Mouse (Mus musculus): ENCODE data around the gene Ms4a6d.
"Not testable (repeated sequence)": the region's sequence is repeated elsewhere in the genome, so short reads cannot be mapped to it uniquely, and the experiment has no call there.

The Ms4a6d gene

DNA sequence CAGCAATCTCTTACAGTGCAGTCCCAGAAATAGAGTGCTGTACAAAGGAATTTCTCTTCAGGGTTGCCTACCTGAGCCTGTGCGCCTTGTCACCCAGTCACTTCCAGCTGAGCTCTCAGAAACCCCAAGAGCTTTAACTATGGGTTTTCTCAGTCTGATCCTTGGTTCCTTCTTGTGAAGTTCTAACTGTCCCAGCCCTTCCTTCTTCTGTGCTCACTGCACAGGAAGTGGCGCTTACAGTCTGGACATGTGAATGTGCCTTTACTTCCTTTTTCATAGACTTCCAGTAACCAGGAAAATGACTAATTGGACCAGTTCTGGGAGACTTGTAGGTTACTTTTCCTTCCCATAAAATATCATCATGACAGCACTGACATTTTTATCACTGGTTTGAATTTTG, at the start of gene Ms4a6d:
Gene Ms4a6d (minus strand): TSS at position 247 of the 400 bp plus-strand sequence.
- no peak for DNase-seq (ENCODE audit: low spot score)

DNA sequence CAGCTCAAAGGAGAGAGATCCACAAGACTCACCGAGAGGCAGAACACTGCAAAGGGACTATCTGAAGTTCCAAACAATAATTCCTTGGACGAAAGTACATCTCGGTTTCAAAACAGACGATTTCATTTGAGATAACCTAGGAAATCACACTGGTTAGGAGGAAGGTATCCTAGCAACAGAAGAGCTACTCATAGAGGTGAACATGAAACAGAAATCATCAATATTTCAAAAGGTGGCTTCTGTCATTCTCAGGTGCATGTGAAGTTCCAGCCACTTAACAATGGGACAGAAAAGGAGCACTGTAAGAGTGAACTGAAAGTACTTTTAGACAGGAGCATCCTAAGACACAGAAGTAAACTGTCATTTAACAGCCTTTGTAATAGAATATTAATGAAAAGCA, 44.9 kb upstream of the Ms4a6d start:
- DNase-seq (ENCODE audit: low spot score) = no peak

- DNase-seq (ENCODE audit: low spot score) = no peak
Measured at GRCm38 (mm10) chr19:11646166-11646565, 41.5 kb upstream of the Ms4a6d start.

DNA sequence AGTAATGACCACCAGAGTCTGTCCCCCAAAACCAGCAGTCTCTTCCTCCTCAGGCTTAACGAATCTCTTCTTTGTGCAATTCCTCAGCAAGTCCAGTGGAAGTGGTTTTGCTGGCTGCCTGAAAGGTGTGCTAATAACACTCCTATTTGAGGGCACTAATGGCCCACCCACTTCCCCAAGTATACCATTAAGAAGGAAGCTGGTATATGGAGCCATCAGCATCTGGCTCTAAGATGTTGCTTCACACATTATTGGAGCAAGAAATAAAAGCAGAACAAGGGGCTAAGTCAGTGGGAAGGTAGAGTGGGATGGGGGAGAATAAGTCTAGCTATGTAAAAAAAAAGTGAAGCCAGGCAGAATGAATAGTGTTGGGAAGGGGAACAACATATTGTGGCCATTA, 36.1 kb upstream of the Ms4a6d start, which contains the start of gene Ms4a3:
Gene Ms4a3 (minus strand): TSS at position 120 of the 400 bp plus-strand sequence.
- DNase-seq (ENCODE audit: low spot score) = no peak

DNA sequence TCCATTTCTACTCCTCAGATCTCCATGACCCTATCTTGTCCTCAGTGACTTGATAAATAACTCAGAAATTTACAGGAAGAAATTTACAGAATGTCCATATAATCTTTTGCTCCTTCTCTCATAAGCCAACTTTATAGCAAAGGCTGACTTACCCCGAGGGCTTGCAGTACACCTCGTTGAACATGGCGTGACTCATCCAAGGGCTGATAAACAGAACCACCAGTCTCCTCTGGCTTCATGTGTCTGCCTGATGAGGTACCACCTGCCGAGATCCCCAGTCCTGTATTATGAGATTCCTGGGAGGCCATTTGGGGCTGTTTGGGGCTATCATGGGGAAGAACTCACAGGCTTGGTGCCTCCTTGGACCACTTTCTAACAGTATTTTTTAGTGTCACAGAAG, 34.4 kb upstream of the Ms4a6d start:
- no peak for DNase-seq (ENCODE audit: low spot score)

GRCm38 (mm10) chr19:11635572-11635971, 30.9 kb upstream of the Ms4a6d start:
- no peak for DNase-seq (ENCODE audit: low spot score)

GRCm38 (mm10) chr19:11634330-11634729, 29.7 kb upstream of the Ms4a6d start:
- DNase-seq (ENCODE audit: low spot score) = no peak

- no peak for DNase-seq (ENCODE audit: low spot score)
Measured at GRCm38 (mm10) chr19:11633732-11634131, 29.1 kb upstream of the Ms4a6d start.

DNA sequence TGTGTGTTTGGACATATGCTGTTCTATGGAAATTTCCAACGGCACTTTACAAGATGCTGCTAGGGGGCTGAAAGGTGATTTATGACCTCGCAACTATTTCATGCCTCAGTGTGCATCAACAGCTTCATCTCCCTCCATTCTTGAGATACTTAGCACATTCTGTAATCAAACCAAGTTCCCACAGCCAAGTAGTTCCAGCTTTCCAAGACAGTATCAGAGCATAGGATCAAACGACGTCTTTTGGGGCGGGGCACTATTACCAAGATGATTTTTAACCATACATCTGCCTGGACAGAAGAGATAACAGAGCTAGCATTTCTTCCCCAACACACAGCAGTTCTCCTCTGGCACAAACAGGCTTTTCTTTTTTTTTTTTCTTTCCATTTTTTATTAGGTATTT, 20.6 kb upstream of the Ms4a6d start:
- DNase-seq (ENCODE audit: low spot score) = no peak

DNA sequence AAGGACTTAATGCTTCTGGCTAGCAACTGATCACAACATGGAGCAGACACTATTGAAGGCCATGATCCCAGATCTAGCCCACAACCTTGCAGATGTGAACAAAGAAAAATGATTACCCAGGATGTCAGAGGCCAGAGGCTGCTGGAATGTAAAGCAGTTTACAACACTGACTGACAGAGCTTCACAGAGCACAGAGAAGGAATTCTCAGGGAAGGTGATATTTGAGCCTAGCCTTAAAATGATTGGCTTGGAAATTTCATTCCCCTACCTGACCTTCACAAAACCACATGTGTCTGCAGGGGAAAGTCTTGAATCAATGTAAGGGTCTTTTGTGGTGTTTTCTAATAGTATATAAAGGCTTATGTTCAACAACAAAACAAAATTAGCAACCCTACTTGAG, 20.2 kb upstream of the Ms4a6d start:
- DNase-seq (ENCODE audit: low spot score) = no peak

- no peak for DNase-seq (ENCODE audit: low spot score)
Measured at GRCm38 (mm10) chr19:11623551-11623950, 18.9 kb upstream of the Ms4a6d start, which contains the start of gene Ms4a2. Ms4a2 (minus strand) TSS chr19:11623719.

- DNase-seq (ENCODE audit: low spot score) = no peak
Measured at GRCm38 (mm10) chr19:11617983-11618382, 13.3 kb upstream of the Ms4a6d start.

GRCm38 (mm10) chr19:11614805-11615204, 10.2 kb upstream of the Ms4a6d start:
- DNase-seq (ENCODE audit: low spot score) = no peak

- DNase-seq (ENCODE audit: low spot score) = no peak
Measured at GRCm38 (mm10) chr19:11613776-11614443, 9.3 kb upstream of the Ms4a6d start.

- no peak for DNase-seq (ENCODE audit: low spot score)
Measured at GRCm38 (mm10) chr19:11613084-11613483, 8.4 kb upstream of the Ms4a6d start.

- DNase-seq (ENCODE audit: low spot score) = no peak
Measured at GRCm38 (mm10) chr19:11612293-11612692, 7.6 kb upstream of the Ms4a6d start.

GRCm38 (mm10) chr19:11611541-11611945, 6.9 kb upstream of the Ms4a6d start:
- peak; percentile 73 for DNase-seq (ENCODE audit: low spot score)

- peak; percentile 74 for DNase-seq (ENCODE audit: low spot score)
Measured at GRCm38 (mm10) chr19:11608172-11608571, 3.5 kb upstream of the Ms4a6d start.

- DNase-seq (ENCODE audit: low spot score) = peak; percentile 40
Measured at GRCm38 (mm10) chr19:11602026-11602425, 2.6 kb downstream of the Ms4a6d start.

GRCm38 (mm10) chr19:11601349-11601748, 3.3 kb downstream of the Ms4a6d start:
- no peak for DNase-seq (ENCODE audit: low spot score)

DNA sequence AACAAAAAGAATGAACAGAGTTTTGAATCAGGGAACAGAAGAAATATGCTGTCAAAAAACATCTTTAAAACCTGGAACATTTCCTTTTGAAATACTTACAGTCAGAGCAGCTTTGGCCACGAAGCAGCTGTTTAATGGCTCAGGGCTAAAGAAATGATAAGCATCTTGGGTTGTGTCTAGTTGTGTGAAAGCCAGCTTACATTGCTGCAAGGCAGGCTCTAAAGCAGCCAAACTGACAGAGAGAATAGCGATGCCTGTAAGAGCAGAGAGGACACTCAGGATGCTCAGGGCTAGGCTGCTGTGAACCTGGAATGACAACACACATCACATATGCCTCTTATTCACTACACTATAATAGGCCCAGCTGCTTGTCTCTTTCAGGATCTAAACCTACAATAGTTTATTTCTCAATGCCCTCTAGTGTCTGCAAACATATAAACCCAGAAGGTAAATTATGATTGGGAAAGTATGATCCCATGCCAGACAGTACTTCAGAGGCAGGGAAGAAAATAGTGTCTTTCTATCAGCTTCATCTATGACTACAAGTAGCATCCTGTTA, 14.7 kb downstream of the Ms4a6d start:
- DNase-seq (ENCODE audit: low spot score) = no peak

DNA sequence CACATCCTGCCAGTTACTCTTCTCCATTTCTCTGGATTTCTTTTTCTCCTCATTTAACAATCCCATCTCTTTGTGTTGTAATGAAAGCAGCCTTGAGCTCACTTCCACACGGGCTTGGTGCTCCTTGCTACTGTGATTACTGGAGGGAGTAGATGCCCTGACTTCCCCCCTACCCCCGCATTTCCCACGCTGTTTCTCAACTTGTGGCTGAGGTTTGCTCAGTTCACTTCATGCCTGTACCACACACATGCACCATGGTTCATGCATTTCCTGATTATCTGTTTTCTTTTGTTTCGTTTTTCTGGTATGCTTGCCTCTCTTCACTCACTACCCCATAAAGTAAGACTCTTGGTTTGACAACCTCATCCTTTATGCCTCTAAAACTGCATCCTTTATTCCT, 15.4 kb downstream of the Ms4a6d start:
- no peak for DNase-seq (ENCODE audit: low spot score)

DNA sequence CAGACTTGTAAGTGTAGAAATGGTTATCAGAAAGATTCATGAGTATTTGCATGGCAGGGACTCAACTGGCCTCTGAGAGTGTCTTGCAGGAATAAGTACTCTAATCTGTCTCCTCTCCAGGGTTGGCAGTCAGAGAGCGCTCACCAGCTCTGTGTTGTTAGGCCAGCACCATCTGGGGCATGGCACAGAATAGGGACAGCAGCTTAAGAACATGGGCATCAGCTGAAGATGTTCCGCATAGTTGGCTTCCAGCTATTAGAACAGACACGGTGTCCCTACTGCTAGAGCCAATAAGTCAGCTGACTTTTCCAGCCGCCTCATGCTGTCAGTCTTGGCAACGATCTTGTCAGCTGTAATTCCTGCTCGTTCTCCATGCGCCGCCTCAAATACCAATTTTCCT, 29.7 kb downstream of the Ms4a6d start:
- no peak for DNase-seq (ENCODE audit: low spot score)

DNA sequence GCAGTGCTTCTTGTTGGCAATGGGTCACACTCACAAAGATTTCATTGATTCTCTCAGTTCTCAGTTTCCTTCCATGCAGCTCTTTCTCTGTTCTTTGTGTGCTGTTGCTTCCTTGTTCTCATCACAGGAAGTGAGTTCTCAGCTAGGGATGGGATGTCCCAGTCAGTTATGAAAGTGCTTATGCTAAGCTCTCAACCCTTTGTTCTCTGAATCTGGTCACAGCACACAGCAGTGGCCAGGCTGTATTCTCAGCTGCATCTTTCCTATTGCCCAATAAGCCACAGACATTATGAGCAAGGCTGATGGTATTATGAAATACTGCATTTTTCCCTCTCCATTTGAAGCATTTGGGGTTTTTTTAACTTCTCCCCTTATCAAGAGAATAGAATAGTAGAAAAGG, 45.1 kb downstream of the Ms4a6d start:
- not testable (repeated sequence) for DNase-seq (ENCODE audit: low spot score)

All from retina, embryonic 14.5 days (tissue).